Comparison of ENCODE assay signal across 8 mouse cellular contexts in the genomic region with DNA sequence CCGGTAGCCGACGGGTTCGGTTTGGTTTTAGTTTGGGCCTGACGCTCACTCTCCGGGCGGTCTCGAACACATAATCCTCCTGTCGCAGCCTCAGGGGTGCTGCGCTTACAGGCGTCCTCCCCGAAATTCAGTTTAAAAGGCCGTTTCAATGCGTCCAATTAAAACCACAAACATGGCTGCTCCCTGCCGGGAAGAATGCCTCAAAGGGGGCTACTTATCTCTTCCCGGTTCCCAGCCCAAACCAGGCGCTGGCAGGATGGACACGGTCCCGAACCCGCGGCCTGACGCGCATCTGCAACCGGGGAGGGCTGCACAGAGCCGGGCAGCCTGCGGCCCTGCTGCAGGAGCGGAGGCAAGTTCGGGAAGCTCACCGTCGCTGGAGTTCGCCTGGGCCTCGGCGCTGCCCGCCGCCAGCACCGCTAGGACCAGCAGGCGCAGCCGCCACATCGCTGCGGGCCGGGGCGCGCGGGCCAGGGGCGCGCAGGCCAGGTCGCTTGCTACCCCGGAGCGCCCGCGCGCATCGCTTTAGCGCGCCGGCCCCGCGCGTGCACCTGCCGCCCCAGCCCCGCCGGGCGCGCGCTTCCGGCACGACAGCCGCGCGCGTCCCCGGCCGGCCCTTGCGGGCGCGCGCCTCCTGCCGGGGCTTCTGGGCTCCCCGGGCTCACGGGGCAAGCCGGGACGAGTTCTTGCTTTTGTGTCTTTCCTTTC. TPM values are rescaled to one million over a fixed set of nuclear protein-coding genes. Genes with fewer than 3 reads are reported as not detected.
DNase-seq lines count a peak whose midpoint lies in the region.

No protein-coding gene starts in this region.

- intact Hi-C loops in left cerebral cortex, postnatal 10 days (cut with DNase I) = no loop called here

- H3K9me3 ChIP-seq in megakaryocyte, embryonic 14.5 days = no peaks in the 10 kb centered on the region

- peak overlapping the region; percentile 97 for H3K4me3 ChIP-seq in megakaryocyte, embryonic 14.5 days (replicated peaks)

- peaks cover 42% of the 10 kb centered on the region for H3K4me1 ChIP-seq in megakaryocyte, embryonic 14.5 days

- H3K36me3 ChIP-seq in megakaryocyte, embryonic 14.5 days (replicated peaks; ENCODE audit: low read length) = peaks cover 16% of the 10 kb centered on the region

- no peaks in the 10 kb centered on the region for H3K27me3 ChIP-seq in megakaryocyte, embryonic 14.5 days (replicated peaks)

- DNase-seq in adipocyte (ENCODE audit: low spot score) = peak; percentile 70
- peak; percentile 89 for DNase-seq in embryo, embryonic 10 days (ENCODE audit: low spot score)
- DNase-seq in gastrocnemius, postnatal 10 days = peak; percentile 80
- DNase-seq in hindlimb bud, embryonic 11.5 days (ENCODE audit: extremely low spot score, low read depth, low spot score) = peak; percentile 22
- peak; percentile 31 to 89 for DNase-seq in left cerebral cortex, postnatal 10 days (ENCODE audit: extremely low spot score in 1 of 2, low spot score in 2 of 2)
- DNase-seq in right cerebral cortex, adult 2 months (ENCODE audit: low spot score in 2 of 2) = peak; percentile 34 to 70
- DNase-seq in urinary bladder, adult 2 months (ENCODE audit: low spot score) = peak; percentile 66

RNA-seq across cellular contexts. Expression of gene Med21, which starts 8.2 kb away (rescaled TPM):
- total RNA-seq in gastrocnemius, postnatal 10 days (2021) = 10 to 100 TPM; 46.3 to 52.4 TPM
- total RNA-seq in left cerebral cortex, postnatal 10 days (2021) = 10 to 100 TPM; 39.2 to 44.9 TPM
- polyA plus RNA-seq in megakaryocyte, embryonic 14.5 days (2012; ENCODE audit: insufficient read depth, low replicate concordance) = 4.1 TPM in 1 of 2 replicates, not detected in the other
- 77.1 and 98.5 TPM in 2 replicates for polyA plus RNA-seq in urinary bladder, adult 2 months (2012; rRNA removed)

RNA-seq across cellular contexts. Expression of gene Tm7sf3, which starts 8.5 kb away (rescaled TPM):
- 10 to 100 TPM; 19.6 to 22.7 TPM for total RNA-seq in gastrocnemius, postnatal 10 days (2021)
- total RNA-seq in left cerebral cortex, postnatal 10 days (2021) = 10 to 100 TPM; 31.7 to 33.6 TPM
- 11.0 and 20.2 TPM in 2 replicates for polyA plus RNA-seq in megakaryocyte, embryonic 14.5 days (2012; ENCODE audit: insufficient read depth, low replicate concordance)
- polyA plus RNA-seq in urinary bladder, adult 2 months (2012; rRNA removed) = 19.6 and 29.0 TPM in 2 replicates

RNA-seq across cellular contexts. Expression of gene Ints13, which starts 56.5 kb away (rescaled TPM):
- 10 to 100 TPM; 16.0 to 19.3 TPM for total RNA-seq in gastrocnemius, postnatal 10 days (2021)
- total RNA-seq in left cerebral cortex, postnatal 10 days (2021) = 10 to 100 TPM; 29.4 to 34.4 TPM
- polyA plus RNA-seq in megakaryocyte, embryonic 14.5 days (2012; ENCODE audit: insufficient read depth, low replicate concordance) = 2.1 and 44.0 TPM in 2 replicates
- polyA plus RNA-seq in urinary bladder, adult 2 months (2012; rRNA removed) = 48.0 and 54.4 TPM in 2 replicates

RNA-seq across cellular contexts. Expression of gene Fgfr1op2, which starts 57.2 kb away (rescaled TPM):
- 10 to 100 TPM; 49.6 to 50.3 TPM for total RNA-seq in gastrocnemius, postnatal 10 days (2021)
- 10 to 100 TPM; 47.2 to 50.3 TPM for total RNA-seq in left cerebral cortex, postnatal 10 days (2021)
- 87.4 and 151 TPM in 2 replicates for polyA plus RNA-seq in megakaryocyte, embryonic 14.5 days (2012; ENCODE audit: insufficient read depth, low replicate concordance)
- polyA plus RNA-seq in urinary bladder, adult 2 months (2012; rRNA removed) = 83.9 and 91.5 TPM in 2 replicates

Comparison
In these comparisons a context has a peak if more than half of its experiments do, and no peak if none do; other contexts are left out.
1. Peak in every context shown above with its lines: DNase-seq and H3K4me3 ChIP-seq.
2. DNase-seq: peak in every context shown above with its lines; median percentile 89 in embryo, embryonic 10 days; 80 in gastrocnemius, postnatal 10 days; 70 in adipocyte; 66 in urinary bladder, adult 2 months; 60 in left cerebral cortex, postnatal 10 days; 52 in right cerebral cortex, adult 2 months; 22 in hindlimb bud, embryonic 11.5 days.